In the genomic region with DNA sequence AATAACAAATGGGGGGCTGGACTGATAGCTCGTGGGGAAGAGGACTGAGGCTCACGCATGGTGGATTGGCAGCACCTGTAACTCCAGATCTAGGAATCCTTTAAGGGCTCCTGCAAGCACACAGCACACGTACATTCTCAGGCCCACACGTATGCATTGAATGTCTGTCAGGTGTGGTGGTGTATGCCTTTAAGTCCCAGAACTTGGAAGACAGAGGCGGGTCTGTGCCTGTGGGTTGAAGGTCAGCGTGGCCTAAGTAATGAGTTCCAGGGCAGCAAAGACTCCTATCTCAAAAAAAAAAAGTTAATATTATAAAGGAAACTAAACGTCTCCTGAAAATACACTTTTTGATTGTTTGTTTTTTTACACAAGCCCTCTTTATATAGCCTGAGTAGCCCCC, we compare ENCODE assay signal across 16 mouse cellular contexts. TPM values are rescaled to one million over a fixed set of nuclear protein-coding genes. Genes with fewer than 3 reads are reported as not detected.
A peak's percentile ranks its signal among the peaks of the same experiment; 100 is the strongest.
DNase-seq lines count a peak whose midpoint lies in the region; ATAC-seq and TF ChIP-seq lines count a peak whose summit lies in the region.
"Had no signal": no experiment of that assay in that cellular context is flagged by ENCODE, and none has a peak within 500 bp of the region (broad histone marks: within the 10 kb centered on the region; RNA-seq: fewer than 3 reads in every experiment).

No protein-coding gene starts in this region.

- peaks cover 2% of the 10 kb centered on the region; the same call in 1 of the 2 replicates for H3K36me3 ChIP-seq in liver, embryonic 11.5 days (ENCODE audit: control insufficient read depth, insufficient read depth, low read length)
- peaks cover 8% of the 10 kb centered on the region; the same call in 1 of the 2 replicates for H3K36me3 ChIP-seq in liver, postnatal 0 days (replicated peaks; ENCODE audit: insufficient read depth, low read length)
- peaks cover 15% of the 10 kb centered on the region for H3K36me3 ChIP-seq in hindbrain, embryonic 14.5 days (replicated peaks; ENCODE audit: control insufficient read depth, insufficient read depth)
- H3K36me3 ChIP-seq in intestine, postnatal 0 days (ENCODE audit: control insufficient read depth, insufficient read depth), result peaks cover 22% of the 10 kb centered on the region
- H3K36me3 ChIP-seq in stomach, embryonic 15.5 days, result peaks cover 10% of the 10 kb centered on the region; the same call in 1 of the 2 replicates

- peaks cover 12% of the 10 kb centered on the region for H3K4me1 ChIP-seq in liver, embryonic 11.5 days (replicated peaks; ENCODE audit: control insufficient read depth, insufficient read depth, low read length)
- peaks cover 29% of the 10 kb centered on the region for H3K4me1 ChIP-seq in liver, postnatal 0 days (ENCODE audit: insufficient read depth)
- H3K4me1 ChIP-seq in hindbrain, embryonic 14.5 days (replicated peaks; ENCODE audit: control insufficient read depth, insufficient read depth, low read length), result peaks cover 21% of the 10 kb centered on the region; the same call in 1 of the 2 replicates
- H3K4me1 ChIP-seq in intestine, postnatal 0 days (replicated peaks; ENCODE audit: control insufficient read depth, insufficient read depth, low read length), result no peaks in the 10 kb centered on the region
- H3K4me1 ChIP-seq in stomach, embryonic 15.5 days, result peaks cover 11% of the 10 kb centered on the region

- H3K4me3 ChIP-seq in liver, embryonic 11.5 days (ENCODE audit: low read depth, low read length), result peak overlapping the region; percentile 90; the same call in 1 of the 2 replicates
- H3K4me3 ChIP-seq in liver, postnatal 0 days (ENCODE audit: low read depth, low read length), result no peak overlapping the region
- no peak overlapping the region for H3K4me3 ChIP-seq in hindbrain, embryonic 14.5 days (replicated peaks; ENCODE audit: low read length)
- H3K4me3 ChIP-seq in intestine, postnatal 0 days (ENCODE audit: low read depth, low read length), result 0 out of 2 replicates have a peak overlapping the region, but pooled peaks have one; percentile 80
- no peak overlapping the region for H3K4me3 ChIP-seq in stomach, embryonic 15.5 days (replicated peaks)
- H3K4me3 ChIP-seq: gastrocnemius, adult 2 months; layer of hippocampus, adult 2 months had no signal

- TF ChIP-seq EP300 in liver, postnatal 0 days (IDR thresholded peaks at IDR 0.05; ENCODE audit: low read depth), result no peak

- no peak for TF ChIP-seq CTCF in liver, postnatal 0 days (IDR thresholded peaks at IDR 0.05; ENCODE audit: low read depth)
- TF ChIP-seq CTCF in intestine, postnatal 0 days (IDR thresholded peaks at IDR 0.05; ENCODE audit: low read depth), result no peak

- no peak for DNase-seq in liver, embryonic 11.5 days (ENCODE audit: low spot score)
- no peak for DNase-seq in liver, postnatal 0 days
- no peak for DNase-seq in hindbrain, embryonic 14.5 days (ENCODE audit: low spot score)
- DNase-seq in urinary bladder, adult 2 months (ENCODE audit: low spot score), result no peak
- no peak for DNase-seq in frontal cortex, postnatal 10 days (ENCODE audit: low spot score in 2 of 2)
- DNase-seq: cerebellum, adult 18-20 months; embryo, embryonic 11 days; gastrocnemius, adult 2 months; kidney, adult 18-20 months; retina, postnatal 1 day; thymus, postnatal 4 days had no signal

- H3K27me3 ChIP-seq in liver, embryonic 11.5 days (replicated peaks; ENCODE audit: control insufficient read depth, insufficient read depth, low read length), result no peaks in the 10 kb centered on the region
- H3K27me3 ChIP-seq in liver, postnatal 0 days (ENCODE audit: insufficient read depth, low read length), result no peaks in the 10 kb centered on the region
- no peaks in the 10 kb centered on the region for H3K27me3 ChIP-seq in hindbrain, embryonic 14.5 days (ENCODE audit: control insufficient read depth, insufficient read depth, low read length)
- H3K27me3 ChIP-seq in intestine, postnatal 0 days (replicated peaks; ENCODE audit: control insufficient read depth, insufficient read depth, low read length), result no peaks in the 10 kb centered on the region
- H3K27me3 ChIP-seq in stomach, embryonic 15.5 days (replicated peaks), result no peaks in the 10 kb centered on the region

- ATAC-seq in liver, embryonic 11.5 days (replicated peaks; ENCODE audit: low FRiP score), result no peak
- no peak for ATAC-seq in liver, postnatal 0 days
- ATAC-seq in hindbrain, embryonic 14.5 days (ENCODE audit: low FRiP score), result no peak
- no peak for ATAC-seq in intestine, postnatal 0 days
- ATAC-seq in stomach, embryonic 15.5 days (ENCODE audit: insufficient read depth, low FRiP score, low read depth), result no peak

- H3K9ac ChIP-seq in liver, embryonic 11.5 days (ENCODE audit: low read depth, low read length), result 0 out of 2 replicates have a peak overlapping the region, but pooled peaks have one; percentile 17
- H3K9ac ChIP-seq in liver, postnatal 0 days (replicated peaks), result no peak overlapping the region
- no peak overlapping the region for H3K9ac ChIP-seq in hindbrain, embryonic 14.5 days
- H3K9ac ChIP-seq in intestine, postnatal 0 days (ENCODE audit: low read depth, low read length), result no peak overlapping the region; the same call in 1 of the 2 replicates
- H3K9ac ChIP-seq in stomach, embryonic 15.5 days, result no peak overlapping the region

- no peak overlapping the region for H3K27ac ChIP-seq in liver, embryonic 11.5 days (ENCODE audit: low read depth, low read length)
- no peak overlapping the region for H3K27ac ChIP-seq in liver, postnatal 0 days (ENCODE audit: low read depth)
- no peak overlapping the region for H3K27ac ChIP-seq in hindbrain, embryonic 14.5 days
- peak overlapping the region; percentile 50 for H3K27ac ChIP-seq in intestine, postnatal 0 days (ENCODE audit: low read depth, low read length)
- H3K27ac ChIP-seq in stomach, embryonic 15.5 days, result 0 out of 2 replicates have a peak overlapping the region, but pooled peaks have one; percentile 10
- H3K27ac ChIP-seq: gastrocnemius, adult 2 months; layer of hippocampus, adult 2 months had no signal

- 79% methylated on average over 7 of the region's 7 CpGs for WGBS in liver, embryonic 11.5 days
- WGBS in liver, postnatal 0 days (ENCODE audit: insufficient replicate concordance), result 68% methylated on average over 7 of the region's 7 CpGs
- WGBS in hindbrain, embryonic 14.5 days, result 84% methylated on average over 7 of the region's 7 CpGs
- WGBS in intestine, postnatal 0 days, result 33% methylated on average over 7 of the region's 7 CpGs
- 62% methylated on average over 7 of the region's 7 CpGs for WGBS in stomach, embryonic 15.5 days

- no peaks in the 10 kb centered on the region for H3K9me3 ChIP-seq in liver, embryonic 11.5 days (ENCODE audit: control insufficient read depth, low read length)
- H3K9me3 ChIP-seq in liver, postnatal 0 days (ENCODE audit: low read length), result no peaks in the 10 kb centered on the region
- H3K9me3 ChIP-seq in hindbrain, embryonic 14.5 days (ENCODE audit: control insufficient read depth, low read length), result no peaks in the 10 kb centered on the region
- H3K9me3 ChIP-seq in intestine, postnatal 0 days (ENCODE audit: control insufficient read depth), result no peaks in the 10 kb centered on the region
- H3K9me3 ChIP-seq in stomach, embryonic 15.5 days, result no peaks in the 10 kb centered on the region

- H3K4me2 ChIP-seq in liver, embryonic 11.5 days, result peak overlapping the region; percentile 78
- H3K4me2 ChIP-seq in liver, postnatal 0 days (ENCODE audit: low read depth, low read length), result no peak overlapping the region
- H3K4me2 ChIP-seq in hindbrain, embryonic 14.5 days (replicated peaks), result peak overlapping the region; percentile 64; the same call in 1 of the 2 replicates
- H3K4me2 ChIP-seq in intestine, postnatal 0 days (replicated peaks; ENCODE audit: low read depth), result peak overlapping the region; percentile 87
- 0 out of 2 replicates have a peak overlapping the region, but pooled peaks have one; percentile 8 for H3K4me2 ChIP-seq in stomach, embryonic 15.5 days

RNA-seq across cellular contexts. Expression of a gene that starts 1.7 kb away (rescaled TPM):
- 7.3 and 8.7 TPM in 2 replicates for polyA plus RNA-seq in liver, embryonic 11.5 days (2014; fragmentation: Nextera tagmentation; extraction: Ambion mirVana)
- 2.0 and 2.2 TPM in 2 replicates for polyA plus RNA-seq in liver, postnatal 0 days (2015; fragmentation: Nextera tagmentation; extraction: Ambion mirVana)
- 16.4 and 17.0 TPM in 2 replicates for polyA plus RNA-seq in hindbrain, embryonic 14.5 days (2014; fragmentation: Nextera tagmentation; extraction: Ambion mirVana)
- polyA plus RNA-seq in intestine, postnatal 0 days (2015; fragmentation: Nextera tagmentation; extraction: Ambion mirVana), result 3.7 and 4.2 TPM in 2 replicates
- polyA plus RNA-seq in stomach, embryonic 15.5 days (2015; fragmentation: Nextera tagmentation; extraction: Ambion mirVana), result 7.9 and 8.5 TPM in 2 replicates
- polyA plus RNA-seq in urinary bladder, adult 2 months (2012; rRNA removed), result 5.3 and 6.2 TPM in 2 replicates

RNA-seq across cellular contexts. Expression of a gene that starts 1.9 kb away (rescaled TPM):
- polyA plus RNA-seq in liver, embryonic 11.5 days (2014; fragmentation: Nextera tagmentation; extraction: Ambion mirVana), result 23.2 and 23.6 TPM in 2 replicates
- 23.1 and 25.0 TPM in 2 replicates for polyA plus RNA-seq in liver, postnatal 0 days (2015; fragmentation: Nextera tagmentation; extraction: Ambion mirVana)
- 18.3 and 20.8 TPM in 2 replicates for polyA plus RNA-seq in hindbrain, embryonic 14.5 days (2014; fragmentation: Nextera tagmentation; extraction: Ambion mirVana)
- 52.5 and 54.4 TPM in 2 replicates for polyA plus RNA-seq in intestine, postnatal 0 days (2015; fragmentation: Nextera tagmentation; extraction: Ambion mirVana)
- polyA plus RNA-seq in stomach, embryonic 15.5 days (2015; fragmentation: Nextera tagmentation; extraction: Ambion mirVana), result 21.9 and 22.9 TPM in 2 replicates
- polyA plus RNA-seq in urinary bladder, adult 2 months (2012; rRNA removed), result 37.5 and 45.7 TPM in 2 replicates

RNA-seq across cellular contexts. Expression of a gene that starts 15.9 kb away (rescaled TPM):
- 13.7 and 15.6 TPM in 2 replicates for polyA plus RNA-seq in liver, embryonic 11.5 days (2014; fragmentation: Nextera tagmentation; extraction: Ambion mirVana)
- 3.1 TPM in 2 replicates for polyA plus RNA-seq in liver, postnatal 0 days (2015; fragmentation: Nextera tagmentation; extraction: Ambion mirVana)
- 25.7 and 26.7 TPM in 2 replicates for polyA plus RNA-seq in hindbrain, embryonic 14.5 days (2014; fragmentation: Nextera tagmentation; extraction: Ambion mirVana)
- 7.0 and 7.6 TPM in 2 replicates for polyA plus RNA-seq in intestine, postnatal 0 days (2015; fragmentation: Nextera tagmentation; extraction: Ambion mirVana)
- polyA plus RNA-seq in stomach, embryonic 15.5 days (2015; fragmentation: Nextera tagmentation; extraction: Ambion mirVana), result 13.1 and 13.5 TPM in 2 replicates
- 5.4 and 8.1 TPM in 2 replicates for polyA plus RNA-seq in urinary bladder, adult 2 months (2012; rRNA removed)

RNA-seq across cellular contexts. Expression of a gene that starts 21.0 kb away (rescaled TPM):
- polyA plus RNA-seq in liver, embryonic 11.5 days (2014; fragmentation: Nextera tagmentation; extraction: Ambion mirVana), result 8.3 and 8.4 TPM in 2 replicates
- 6.1 and 7.4 TPM in 2 replicates for polyA plus RNA-seq in liver, postnatal 0 days (2015; fragmentation: Nextera tagmentation; extraction: Ambion mirVana)
- polyA plus RNA-seq in hindbrain, embryonic 14.5 days (2014; fragmentation: Nextera tagmentation; extraction: Ambion mirVana), result 33.3 and 40.8 TPM in 2 replicates
- polyA plus RNA-seq in intestine, postnatal 0 days (2015; fragmentation: Nextera tagmentation; extraction: Ambion mirVana), result 12.5 and 13.0 TPM in 2 replicates
- 24.6 and 24.8 TPM in 2 replicates for polyA plus RNA-seq in stomach, embryonic 15.5 days (2015; fragmentation: Nextera tagmentation; extraction: Ambion mirVana)
- 24.4 and 29.0 TPM in 2 replicates for polyA plus RNA-seq in urinary bladder, adult 2 months (2012; rRNA removed)

RNA-seq across cellular contexts. Expression of a gene that starts 21.7 kb away (rescaled TPM):
- not detected in 2 replicates for polyA plus RNA-seq in liver, embryonic 11.5 days (2014; fragmentation: Nextera tagmentation; extraction: Ambion mirVana)
- polyA plus RNA-seq in liver, postnatal 0 days (2015; fragmentation: Nextera tagmentation; extraction: Ambion mirVana), result not detected in 2 replicates
- polyA plus RNA-seq in hindbrain, embryonic 14.5 days (2014; fragmentation: Nextera tagmentation; extraction: Ambion mirVana), result not detected in 2 replicates
- not detected in 2 replicates for polyA plus RNA-seq in intestine, postnatal 0 days (2015; fragmentation: Nextera tagmentation; extraction: Ambion mirVana)
- polyA plus RNA-seq in stomach, embryonic 15.5 days (2015; fragmentation: Nextera tagmentation; extraction: Ambion mirVana), result not detected in 2 replicates
- 0.13 TPM in 1 of 2 replicates, not detected in the other for polyA plus RNA-seq in urinary bladder, adult 2 months (2012; rRNA removed)
- polyA plus RNA-seq: heart, embryonic 14.5 days; lung, embryonic 16.5 days had no signal

Comparison
In these comparisons a context has a peak if more than half of its experiments do, and no peak if none do; other contexts are left out.
1. H3K4me3 ChIP-seq: peak in liver, embryonic 11.5 days (single experiment) and intestine, postnatal 0 days (single experiment); none in liver, postnatal 0 days (single experiment), hindbrain, embryonic 14.5 days (single experiment) and stomach, embryonic 15.5 days (single experiment).
2. H3K27ac ChIP-seq: peak in intestine, postnatal 0 days (single experiment) and stomach, embryonic 15.5 days (single experiment); none in liver, embryonic 11.5 days (single experiment), liver, postnatal 0 days (single experiment) and hindbrain, embryonic 14.5 days (single experiment).